Mouse (Mus musculus): ENCODE results near the gene Antxr1.

DNA sequence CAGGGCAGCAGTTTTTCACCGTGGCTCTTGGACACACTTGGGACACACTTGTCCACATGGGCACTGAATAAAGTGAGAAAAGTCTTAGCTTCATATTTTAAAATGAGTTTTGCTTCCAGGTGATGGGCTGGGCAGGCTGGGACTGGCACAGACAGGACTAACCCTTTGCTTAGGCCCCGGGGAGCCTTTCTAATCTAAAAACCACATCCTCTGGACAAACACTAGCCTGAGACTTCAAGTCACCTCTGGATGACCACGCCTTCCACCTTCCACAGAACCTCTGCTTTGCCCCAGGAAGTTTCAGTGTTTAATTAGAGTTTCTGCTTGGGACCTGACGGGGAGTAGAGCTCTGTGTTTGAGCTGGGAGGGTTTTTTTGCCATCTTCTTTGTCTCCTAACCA lies 98.4 kb downstream of the Antxr1 start:
- TF ChIP-seq CTCF (IDR thresholded peaks at IDR 0.05; ENCODE audit: low read depth) (no peak), EP300 (IDR thresholded peaks at IDR 0.05; ENCODE audit: low read depth) (no peak)

All from liver, embryonic 14.5 days (tissue).